Mouse (Mus musculus) limb, embryonic 14.5 days (tissue): Measurements from ENCODE around the gene Zc3h4. TPM values are rescaled to one million over a fixed set of nuclear protein-coding genes. Genes with fewer than 3 reads are reported as not detected.
A peak's percentile ranks its signal among the peaks of the same experiment; 100 is the strongest.

Source experiments
- ATAC-seq: fragments of 200-750 bp; cut with Nextera tagmentation; 2 replicates; pipeline ENCODE4 v1.8.0; 2017; ENCODE audit warnings: low read depth, moderate number of reproducible peaks, moderate TSS enrichment; ENCODE audit not compliant: low FRiP score
- DNase-seq: peaks from one replicate; pipeline ENCODE4 v3.0.0-alpha.2; 2015; ENCODE audit warnings: low spot score
- H3K27ac ChIP-seq: fragments of 300-500 bp; sonication (generic); replicated peaks from 2 replicates; pipeline ENCODE4 v1.5.1; 2014; ENCODE audit warnings: low read depth, mild to moderate bottlenecking, low read length, moderate library complexity, mixed read lengths
- H3K27me3 ChIP-seq: fragments of 300-500 bp; sonication (generic); 2 replicates; pipeline ENCODE4 v1.6.1; 2014; ENCODE audit warnings: low read length, mixed read lengths; ENCODE audit not compliant: control insufficient read depth, insufficient read depth
- H3K36me3 ChIP-seq: fragments of 300-500 bp; sonication (generic); 2 replicates; pipeline ENCODE4 v1.6.1; 2014; ENCODE audit warnings: mild to moderate bottlenecking, low read length, moderate library complexity, mixed read lengths; ENCODE audit not compliant: control insufficient read depth, insufficient read depth
- H3K4me1 ChIP-seq: fragments of 300-500 bp; sonication (generic); 2 replicates; pipeline ENCODE4 v1.6.1; 2014; ENCODE audit warnings: antibody characterized with exemption, low read length, mixed read lengths; ENCODE audit not compliant: control insufficient read depth, insufficient read depth
- H3K4me2 ChIP-seq: fragments of 300-500 bp; sonication (generic); replicated peaks from 2 replicates; pipeline ENCODE4 v1.6.1; 2014; ENCODE audit warnings: low read depth, mild to moderate bottlenecking, low read length, moderate library complexity; ENCODE audit not compliant: severe bottlenecking
- H3K4me3 ChIP-seq: fragments of 300-500 bp; sonication (generic); replicated peaks from 2 replicates; pipeline ENCODE4 v1.5.1; 2014; ENCODE audit warnings: low read length
- H3K9ac ChIP-seq: fragments of 300-500 bp; sonication (generic); 2 replicates; pipeline ENCODE4 v1.6.1; 2014; ENCODE audit warnings: mild to moderate bottlenecking, low read depth, low read length, moderate library complexity; ENCODE audit not compliant: severe bottlenecking
- H3K9me3 ChIP-seq: fragments of 300-500 bp; sonication (generic); 2 replicates; pipeline ENCODE4 v1.6.1; 2016; ENCODE audit warnings: low read length; ENCODE audit not compliant: control insufficient read depth
- POLR2A ChIP-seq: fragments of 200-500 bp; IDR thresholded peaks from 2 replicates; pipeline ENCODE4 v1.8.0; 2012; ENCODE audit warnings: inconsistent platforms, mild to moderate bottlenecking, moderate library complexity, borderline replicate concordance; ENCODE audit not compliant: insufficient read depth, insufficient read length; ENCODE audit errors: extremely low read depth
- WGBS: fragments of 180-500 bp; shearing (Covaris S2); extraction: QIAGEN DNeasy Blood & Tissue Kit; methylation state at CpG from one replicate; pipeline ENCODE4 v1.1.7; 2014; 5-methylcytosine and 5-hydroxymethylcytosine counted together
- polyA plus RNA-seq, 2 experiments: library from polyadenylated mRNA; depleted of rRNA in 1 of 2; stranded (reverse) in 1 of 2; unstranded in 1 of 2; fragments of >200 nt; fragmentation: Nextera tagmentation in 1 of 2; extraction: Ambion mirVana in 1 of 2; gene quantifications; 2 replicates each; pipeline versions ENCODE4 v1.2.1 to v1.2.3; 2012 to 2014

The Zc3h4 gene
- polyA plus RNA-seq, 2 experiments = 15.7 to 49.1 TPM

DNA sequence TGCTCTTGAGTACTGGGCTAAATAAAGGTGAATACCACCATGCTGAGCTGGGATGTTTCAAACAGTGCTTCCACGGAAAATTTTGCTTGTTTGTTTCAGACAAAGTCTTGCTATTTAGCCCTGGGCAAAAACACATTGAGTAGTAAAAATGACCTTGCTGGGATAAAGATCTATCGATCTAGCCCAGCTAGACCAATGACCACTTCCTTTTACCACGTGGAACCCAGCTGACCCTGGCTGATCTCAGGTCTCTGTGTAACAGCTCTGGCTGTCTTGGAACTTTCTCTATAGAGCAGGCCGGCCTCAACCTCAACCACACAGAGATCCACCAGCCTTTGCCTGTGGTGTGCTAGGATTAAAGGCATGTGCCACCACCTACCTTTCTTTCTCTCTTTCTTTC is 3.2 kb upstream of the Zc3h4 start:
- ATAC-seq = no peak
- H3K4me1 ChIP-seq = peaks cover 7% of the 10 kb centered on the region

DNA sequence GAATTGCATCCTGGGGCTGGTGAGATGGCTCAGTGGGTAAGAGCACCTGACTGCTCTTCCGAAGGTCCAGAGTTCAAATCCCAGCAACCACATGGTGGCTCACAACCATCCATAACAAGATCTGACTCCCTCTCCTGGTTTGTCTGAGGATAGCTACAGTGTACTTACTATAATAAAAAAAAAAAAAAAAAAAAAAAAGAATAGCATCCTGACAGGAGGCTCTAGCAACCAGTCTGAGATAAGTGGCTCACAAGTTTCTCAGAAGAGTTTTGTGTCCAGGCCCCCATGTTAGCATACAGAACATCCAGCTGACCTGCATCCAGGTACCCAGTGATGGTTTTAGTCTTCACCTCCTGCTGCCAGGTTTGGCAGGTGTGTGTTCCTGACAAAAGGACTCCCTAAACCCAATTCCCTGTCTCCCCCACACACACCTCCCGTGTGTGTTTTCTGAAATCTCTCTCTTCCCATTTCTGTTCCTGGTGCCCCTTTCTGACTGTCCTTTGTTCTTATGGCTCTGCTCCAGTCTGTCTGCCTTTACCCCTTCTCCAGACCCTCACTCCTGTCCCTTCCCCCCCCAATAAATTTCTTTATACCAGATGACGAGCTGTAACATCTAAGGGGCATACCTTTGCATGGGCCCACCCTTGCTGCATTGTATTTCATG is 2.2 kb upstream of the Zc3h4 start:
- no peak for TF ChIP-seq POLR2A
- Histone ChIP-seq H3K27me3 (no peaks in the 10 kb centered on the region), H3K4me3 (peak overlapping the region; percentile 81), H3K4me2 (peak overlapping the region; percentile 77), H3K9me3 (no peaks in the 10 kb centered on the region), H3K27ac (peak overlapping the region; percentile 100), H3K4me1 (peaks cover 12% of the 10 kb centered on the region), H3K36me3 (no peaks in the 10 kb centered on the region), H3K9ac (peak overlapping the region; percentile 100)
- 40% methylated on average over 3 of the region's 3 CpGs for WGBS
- ATAC-seq = no peak
- no peak for DNase-seq

More for the DNA sequence above, 3.2 kb upstream of the Zc3h4 start:
- Histone ChIP-seq H3K9ac (no peak overlapping the region), H3K4me3 (no peak overlapping the region), H3K36me3 (no peaks in the 10 kb centered on the region), H3K27me3 (no peaks in the 10 kb centered on the region), H3K9me3 (no peaks in the 10 kb centered on the region), H3K4me2 (no peak overlapping the region), H3K27ac (no peak overlapping the region)
- 70% methylated on average over 4 of the region's 4 CpGs for WGBS
- no peak for DNase-seq
- no peak for TF ChIP-seq POLR2A

DNA sequence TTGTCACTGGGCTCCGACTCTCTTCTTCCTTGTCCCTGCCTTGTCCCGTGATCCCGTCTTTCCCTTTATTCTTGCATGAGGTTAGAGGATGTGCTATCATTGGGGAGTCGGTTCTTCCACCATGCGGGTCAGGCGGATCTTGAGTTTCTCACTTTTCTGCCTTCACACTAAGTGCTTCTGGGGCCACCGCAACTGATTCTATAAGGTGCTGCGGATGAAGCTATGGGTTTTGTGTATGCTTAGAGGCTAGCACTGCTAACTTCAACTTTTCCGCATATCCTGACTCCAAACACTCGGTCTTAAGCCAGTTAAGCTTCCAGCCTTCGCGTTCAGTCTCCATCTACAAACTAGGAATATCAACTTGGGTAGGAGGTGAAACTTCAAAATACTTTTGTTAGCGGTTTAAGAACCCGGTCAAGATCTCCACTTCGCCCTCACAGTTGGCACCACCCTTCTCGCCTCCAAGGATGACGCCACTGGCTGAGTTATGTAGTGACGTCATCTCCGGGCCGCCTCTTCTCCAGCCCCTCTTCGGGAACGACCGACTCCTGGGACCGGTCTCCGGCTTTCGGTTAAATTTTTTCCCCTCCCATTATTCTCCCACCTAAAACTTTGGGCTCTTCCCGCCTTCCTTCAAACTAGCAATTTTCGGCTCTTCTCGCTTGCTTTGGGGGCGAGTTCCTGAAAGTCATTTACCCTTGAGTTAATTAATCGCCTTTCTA is 1.5 kb upstream of the Zc3h4 start:
- Histone ChIP-seq H3K27me3 (no peaks in the 10 kb centered on the region), H3K4me1 (peaks cover 16% of the 10 kb centered on the region), H3K36me3 (no peaks in the 10 kb centered on the region), H3K4me3 (peak overlapping the region; percentile 81), H3K9ac (peak overlapping the region; percentile 100), H3K9me3 (no peaks in the 10 kb centered on the region), H3K4me2 (peak overlapping the region; percentile 77), H3K27ac (peak overlapping the region; percentile 100)
- WGBS = under 1% methylated on average over 31 of the region's 31 CpGs
- peak; percentile 82 for ATAC-seq
- no peak for TF ChIP-seq POLR2A
- DNase-seq = peak; percentile 97

DNA sequence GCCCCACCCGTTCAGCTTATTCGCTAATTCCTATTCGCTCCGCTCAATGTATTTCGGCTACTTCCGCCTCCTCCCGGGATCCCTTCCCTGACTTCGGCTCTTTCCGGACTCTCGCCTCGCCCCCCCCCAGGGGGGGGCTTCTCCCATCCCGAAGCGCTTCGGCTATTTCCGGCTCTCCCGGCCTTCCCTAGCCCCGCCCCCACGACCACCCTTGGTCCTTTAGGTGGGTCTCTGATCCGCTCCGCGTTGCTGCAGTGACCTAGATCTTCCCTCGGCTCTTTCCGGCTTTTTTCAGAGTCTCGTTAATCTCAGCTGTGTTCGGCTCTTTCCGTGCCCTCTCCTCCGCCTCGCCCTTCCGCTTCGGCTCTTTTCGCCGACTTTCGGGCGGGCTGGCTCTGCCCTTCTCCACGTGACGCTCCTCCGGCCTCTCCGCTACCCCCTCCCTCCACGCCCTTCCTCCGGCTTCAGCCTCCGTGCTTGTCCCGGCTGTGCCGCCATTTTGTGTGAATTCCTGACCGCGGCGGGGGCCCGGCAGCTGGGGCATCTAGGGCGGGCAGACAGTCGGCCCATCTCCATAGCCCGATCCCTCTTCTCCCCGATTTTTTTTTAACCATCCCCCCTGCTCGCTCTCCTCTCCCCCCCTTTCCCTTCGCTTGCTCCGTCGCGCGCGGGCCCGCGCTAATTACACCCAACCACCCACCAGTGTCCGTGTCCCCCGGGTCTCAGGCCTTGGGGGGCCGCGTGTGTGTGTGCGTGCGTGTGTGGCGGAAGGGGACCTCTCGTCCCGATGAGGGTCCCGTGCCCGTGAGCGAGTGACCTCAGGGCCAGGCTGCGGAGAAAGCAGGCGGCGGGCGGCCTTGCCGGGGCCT is 656 bp upstream of the Zc3h4 start:
- DNase-seq = peak; percentile 99
- Histone ChIP-seq H3K36me3 (no peaks in the 10 kb centered on the region), H3K9ac (peak overlapping the region; percentile 100), H3K4me3 (peak overlapping the region; percentile 81), H3K4me1 (peaks cover 24% of the 10 kb centered on the region), H3K4me2 (peak overlapping the region; percentile 77), H3K9me3 (no peaks in the 10 kb centered on the region), H3K27ac (peak overlapping the region; percentile 100), H3K27me3 (no peaks in the 10 kb centered on the region)
- WGBS = under 1% methylated on average over 75 of the region's 77 CpGs
- TF ChIP-seq POLR2A = peak; percentile 68; the same call in 1 of the 2 replicates
- peak; percentile 90 for ATAC-seq

DNA sequence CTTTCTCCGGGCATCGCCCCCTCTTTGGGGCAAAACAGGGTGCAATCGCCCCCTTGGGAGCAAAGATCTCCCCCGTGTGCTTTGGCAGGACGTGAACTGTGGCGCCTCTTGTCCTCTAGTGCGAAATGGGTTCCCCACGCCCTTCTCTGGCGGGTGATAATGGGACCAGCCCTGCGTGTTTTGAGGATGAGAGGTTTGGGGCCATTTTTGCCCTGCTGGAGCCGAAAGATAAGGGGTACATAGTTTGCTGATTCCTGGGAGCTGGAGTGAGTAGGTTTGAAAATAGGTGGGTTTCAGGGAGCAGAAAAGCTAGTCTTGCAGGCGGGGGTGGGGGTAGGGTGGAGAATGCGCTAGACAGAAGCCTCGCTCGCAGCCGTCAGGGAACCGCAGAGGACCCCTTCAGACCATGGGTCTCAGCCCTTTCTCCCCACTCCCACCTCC is 1.3 kb downstream of the Zc3h4 start:
- peak overlapping the region; percentile 100 for H3K9ac ChIP-seq
- TF ChIP-seq POLR2A = no peak
- peaks cover 38% of the 10 kb centered on the region for H3K4me1 ChIP-seq
- DNase-seq = no peak
- no peaks in the 10 kb centered on the region for H3K36me3 ChIP-seq
- H3K9me3 ChIP-seq = no peaks in the 10 kb centered on the region
- no peaks in the 10 kb centered on the region for H3K27me3 ChIP-seq
- peak overlapping the region; percentile 77 for H3K4me2 ChIP-seq
- ATAC-seq = no peak
- peak overlapping the region; percentile 81 for H3K4me3 ChIP-seq
- WGBS = under 1% methylated on average over 17 of the region's 17 CpGs
- H3K27ac ChIP-seq = peak overlapping the region; percentile 100
